Mouse (Mus musculus): ENCODE data around the gene Slc38a11. TPM values are rescaled to one million over a fixed set of nuclear protein-coding genes. Genes with fewer than 3 reads are reported as not detected.
A peak's percentile ranks its signal among the peaks of the same experiment; 100 is the strongest.

Slc38a11 gene
- 1 to 10 TPM; 1.7 TPM for total RNA-seq (2021)
- long read RNA-seq, experiment 1, partial matches to known transcripts: 0 of 2 reads
- long read RNA-seq, experiment 1, other reads (novel, unspliced or antisense): 2 of 2 reads
- long read RNA-seq, experiment 2, partial matches to known transcripts: 1 of 1 reads
- long read RNA-seq, experiment 2, other reads (novel, unspliced or antisense): 0 of 1 reads

- peak in 1 of 2 experiments; percentile 3 for DNase-seq (ENCODE audit: low spot score in 2 of 2)
Measured at GRCm38 (mm10) chr2:65363828-65364497, at the start of gene Slc38a11. Gene Slc38a11 (minus strand): TSS chr2:65364034.

GRCm38 (mm10) chr2:65407110-65407509, 43.3 kb upstream of the Slc38a11 start:
- no peak for DNase-seq (ENCODE audit: low spot score in 2 of 2)

- no peak for DNase-seq (ENCODE audit: low spot score in 2 of 2)
Measured at GRCm38 (mm10) chr2:65405407-65405806, 41.6 kb upstream of the Slc38a11 start.

- DNase-seq (ENCODE audit: low spot score in 2 of 2): no peak
Measured at GRCm38 (mm10) chr2:65402001-65402400, 38.2 kb upstream of the Slc38a11 start.

- no peak for DNase-seq (ENCODE audit: low spot score in 2 of 2)
Measured at GRCm38 (mm10) chr2:65399938-65400337, 36.1 kb upstream of the Slc38a11 start.

- no peak for DNase-seq (ENCODE audit: low spot score in 2 of 2)
Measured at GRCm38 (mm10) chr2:65396128-65396527, 32.3 kb upstream of the Slc38a11 start.

- no peak for DNase-seq (ENCODE audit: low spot score in 2 of 2)
Measured at GRCm38 (mm10) chr2:65393061-65393460, 29.2 kb upstream of the Slc38a11 start.

- DNase-seq (ENCODE audit: low spot score in 2 of 2): no peak
Measured at GRCm38 (mm10) chr2:65391322-65391721, 27.5 kb upstream of the Slc38a11 start.

- no peak for DNase-seq (ENCODE audit: low spot score in 2 of 2)
Measured at GRCm38 (mm10) chr2:65384815-65385214, 21.0 kb upstream of the Slc38a11 start.

- DNase-seq (ENCODE audit: low spot score in 2 of 2): no peak
Measured at GRCm38 (mm10) chr2:65382485-65382884, 18.7 kb upstream of the Slc38a11 start.

- no peak for DNase-seq (ENCODE audit: low spot score in 2 of 2)
Measured at GRCm38 (mm10) chr2:65378425-65378824, 14.6 kb upstream of the Slc38a11 start.

GRCm38 (mm10) chr2:65374410-65374809, 10.6 kb upstream of the Slc38a11 start:
- DNase-seq (ENCODE audit: low spot score in 2 of 2): no peak

- DNase-seq (ENCODE audit: low spot score in 2 of 2): no peak
Measured at GRCm38 (mm10) chr2:65373076-65373475, 9.2 kb upstream of the Slc38a11 start.

- no peak for DNase-seq (ENCODE audit: low spot score in 2 of 2)
Measured at GRCm38 (mm10) chr2:65360736-65361475, 2.9 kb downstream of the Slc38a11 start.

- DNase-seq (ENCODE audit: low spot score in 2 of 2): no peak
Measured at GRCm38 (mm10) chr2:65347367-65347766, 16.5 kb downstream of the Slc38a11 start.

- DNase-seq (ENCODE audit: low spot score in 2 of 2): no peak
Measured at GRCm38 (mm10) chr2:65346915-65347314, 16.9 kb downstream of the Slc38a11 start.

GRCm38 (mm10) chr2:65346037-65346436, 17.8 kb downstream of the Slc38a11 start:
- DNase-seq (ENCODE audit: low spot score in 2 of 2): no peak

GRCm38 (mm10) chr2:65342057-65342456, 21.8 kb downstream of the Slc38a11 start:
- DNase-seq (ENCODE audit: low spot score in 2 of 2): no peak

GRCm38 (mm10) chr2:65340839-65341238, 23.0 kb downstream of the Slc38a11 start:
- DNase-seq (ENCODE audit: low spot score in 2 of 2): no peak

- DNase-seq (ENCODE audit: low spot score in 2 of 2): peak; percentile 34 to 45
Measured at GRCm38 (mm10) chr2:65337378-65338140, 26.3 kb downstream of the Slc38a11 start.

- no peak for DNase-seq (ENCODE audit: low spot score in 2 of 2)
Measured at GRCm38 (mm10) chr2:65336608-65337007, 27.2 kb downstream of the Slc38a11 start.
